Mouse (Mus musculus): ENCODE data around the gene Gm7735.
"Not testable (repeated sequence)": the region's sequence is repeated elsewhere in the genome, so short reads cannot be mapped to it uniquely, and the experiment has no call there.

GRCm38 (mm10) chr16:89169190-89169589 lies at the start of gene Gm7735:
- TF ChIP-seq POLR2A (IDR thresholded peaks at IDR 0.05; ENCODE audit: insufficient read depth, low read length); CTCF (IDR thresholded peaks at IDR 0.05; ENCODE audit: low read depth, low read length): not testable (repeated sequence)
